Mouse (Mus musculus) limb, embryonic 14.5 days (tissue): ENCODE data around the gene Gpr39. TPM values are rescaled to one million over a fixed set of nuclear protein-coding genes. Genes with fewer than 3 reads are reported as not detected.

Experiments used
- ATAC-seq: fragments of 200-750 bp; cut with Nextera tagmentation; 2 replicates; pipeline ENCODE4 v1.8.0; 2017; ENCODE audit warnings: low read depth, moderate number of reproducible peaks, moderate TSS enrichment; ENCODE audit not compliant: low FRiP score
- DNase-seq: peaks from one replicate; pipeline ENCODE4 v3.0.0-alpha.2; 2015; ENCODE audit warnings: low spot score
- H3K27ac ChIP-seq: fragments of 300-500 bp; sonication (generic); replicated peaks from 2 replicates; pipeline ENCODE4 v1.5.1; 2014; ENCODE audit warnings: low read depth, mild to moderate bottlenecking, low read length, moderate library complexity, mixed read lengths
- H3K27me3 ChIP-seq: fragments of 300-500 bp; sonication (generic); 2 replicates; pipeline ENCODE4 v1.6.1; 2014; ENCODE audit warnings: low read length, mixed read lengths; ENCODE audit not compliant: control insufficient read depth, insufficient read depth
- H3K36me3 ChIP-seq: fragments of 300-500 bp; sonication (generic); 2 replicates; pipeline ENCODE4 v1.6.1; 2014; ENCODE audit warnings: mild to moderate bottlenecking, low read length, moderate library complexity, mixed read lengths; ENCODE audit not compliant: control insufficient read depth, insufficient read depth
- H3K4me1 ChIP-seq: fragments of 300-500 bp; sonication (generic); 2 replicates; pipeline ENCODE4 v1.6.1; 2014; ENCODE audit warnings: antibody characterized with exemption, low read length, mixed read lengths; ENCODE audit not compliant: control insufficient read depth, insufficient read depth
- H3K4me2 ChIP-seq: fragments of 300-500 bp; sonication (generic); replicated peaks from 2 replicates; pipeline ENCODE4 v1.6.1; 2014; ENCODE audit warnings: low read depth, mild to moderate bottlenecking, low read length, moderate library complexity; ENCODE audit not compliant: severe bottlenecking
- H3K4me3 ChIP-seq: fragments of 300-500 bp; sonication (generic); replicated peaks from 2 replicates; pipeline ENCODE4 v1.5.1; 2014; ENCODE audit warnings: low read length
- H3K9ac ChIP-seq: fragments of 300-500 bp; sonication (generic); 2 replicates; pipeline ENCODE4 v1.6.1; 2014; ENCODE audit warnings: mild to moderate bottlenecking, low read depth, low read length, moderate library complexity; ENCODE audit not compliant: severe bottlenecking
- H3K9me3 ChIP-seq: fragments of 300-500 bp; sonication (generic); 2 replicates; pipeline ENCODE4 v1.6.1; 2016; ENCODE audit warnings: low read length; ENCODE audit not compliant: control insufficient read depth
- POLR2A ChIP-seq: fragments of 200-500 bp; IDR thresholded peaks from 2 replicates; pipeline ENCODE4 v1.8.0; 2012; ENCODE audit warnings: inconsistent platforms, mild to moderate bottlenecking, moderate library complexity, borderline replicate concordance; ENCODE audit not compliant: insufficient read depth, insufficient read length; ENCODE audit errors: extremely low read depth
- WGBS: fragments of 180-500 bp; shearing (Covaris S2); extraction: QIAGEN DNeasy Blood & Tissue Kit; methylation state at CpG from one replicate; pipeline ENCODE4 v1.1.7; 2014; 5-methylcytosine and 5-hydroxymethylcytosine counted together
- polyA plus RNA-seq, 2 experiments: library from polyadenylated mRNA; depleted of rRNA in 1 of 2; stranded (reverse) in 1 of 2; unstranded in 1 of 2; fragments of >200 nt; fragmentation: Nextera tagmentation in 1 of 2; extraction: Ambion mirVana in 1 of 2; gene quantifications; 2 replicates each; pipeline versions ENCODE4 v1.2.1 to v1.2.3; 2012 to 2014

The Gpr39 gene
- polyA plus RNA-seq, 2 experiments = 0.12 to 0.23 TPM

- Histone ChIP-seq H3K4me3 (no peak overlapping the region), H3K27ac (no peak overlapping the region), H3K9me3 (no peaks in the 10 kb centered on the region), H3K36me3 (no peaks in the 10 kb centered on the region), H3K4me2 (no peak overlapping the region), H3K9ac (no peak overlapping the region), H3K4me1 (no peaks in the 10 kb centered on the region), H3K27me3 (no peaks in the 10 kb centered on the region)
- WGBS = 58% methylated on average over 7 of the region's 7 CpGs
- ATAC-seq (no peak), DNase-seq (no peak)
- no peak for TF ChIP-seq POLR2A
Observed at GRCm38 (mm10) chr1:125870056-125870455, 193.3 kb downstream of the Gpr39 start.

DNA sequence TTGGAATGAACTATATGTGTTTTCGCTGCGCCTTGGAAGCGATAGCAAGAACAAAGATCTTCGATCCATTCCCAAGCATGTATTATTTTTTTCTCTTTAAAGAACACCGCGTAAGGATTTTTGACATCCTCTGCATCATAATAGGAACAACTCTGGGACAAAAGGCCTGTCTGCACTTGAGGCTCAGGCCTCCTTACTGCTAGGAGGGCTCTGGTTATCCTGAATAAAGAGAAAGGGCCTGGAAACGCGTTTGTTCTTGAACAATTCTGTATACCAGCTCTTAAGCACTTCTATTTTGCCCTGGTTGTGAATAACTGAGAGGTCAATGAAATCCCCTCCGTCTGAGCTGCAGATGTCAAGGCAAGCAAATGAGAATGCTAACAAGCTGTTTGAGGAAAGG, 216.4 kb downstream of the Gpr39 start:
- 88% methylated on average over 9 of the region's 9 CpGs for WGBS

GRCm38 (mm10) chr1:125910211-125910870, 233.5 kb downstream of the Gpr39 start:
- H3K4me1 ChIP-seq = peaks cover 23% of the 10 kb centered on the region
- no peak for TF ChIP-seq POLR2A
- H3K27ac ChIP-seq = no peak overlapping the region
- peaks cover 21% of the 10 kb centered on the region; the same call in 1 of the 2 replicates for H3K27me3 ChIP-seq
- DNase-seq = peak; percentile 54
- peak overlapping the region; percentile 53 for H3K4me3 ChIP-seq
- WGBS = 3% methylated on average over 14 of the region's 14 CpGs
- H3K4me2 ChIP-seq = peak overlapping the region; percentile 97
- no peaks in the 10 kb centered on the region for H3K9me3 ChIP-seq
- peak overlapping the region; percentile 57; the same call in 1 of the 2 replicates for H3K9ac ChIP-seq
- no peaks in the 10 kb centered on the region for H3K36me3 ChIP-seq
- peak; percentile 25; the same call in 1 of the 2 replicates for ATAC-seq

More for the DNA sequence above, 216.4 kb downstream of the Gpr39 start:
- DNase-seq (no peak), ATAC-seq (no peak)
- H3K27ac ChIP-seq = no peak overlapping the region
- H3K9me3 ChIP-seq = no peaks in the 10 kb centered on the region
- no peak overlapping the region for H3K4me3 ChIP-seq
- H3K9ac ChIP-seq = no peak overlapping the region
- no peaks in the 10 kb centered on the region for H3K4me1 ChIP-seq
- TF ChIP-seq POLR2A = no peak
- no peak overlapping the region for H3K4me2 ChIP-seq
- no peaks in the 10 kb centered on the region for H3K36me3 ChIP-seq
- no peaks in the 10 kb centered on the region for H3K27me3 ChIP-seq

GRCm38 (mm10) chr1:125910871-125911265, 234.1 kb downstream of the Gpr39 start:
- DNase-seq (no peak), ATAC-seq (no peak)
- H3K4me1 ChIP-seq = peaks cover 23% of the 10 kb centered on the region
- H3K4me3 ChIP-seq = peak overlapping the region; percentile 53
- no peaks in the 10 kb centered on the region for H3K9me3 ChIP-seq
- TF ChIP-seq POLR2A = no peak
- 1% methylated on average over 9 of the region's 9 CpGs for WGBS
- peaks cover 21% of the 10 kb centered on the region; the same call in 1 of the 2 replicates for H3K27me3 ChIP-seq
- no peaks in the 10 kb centered on the region for H3K36me3 ChIP-seq
- H3K27ac ChIP-seq = no peak overlapping the region
- peak overlapping the region; percentile 97 for H3K4me2 ChIP-seq
- peak overlapping the region; percentile 57 for H3K9ac ChIP-seq

DNA sequence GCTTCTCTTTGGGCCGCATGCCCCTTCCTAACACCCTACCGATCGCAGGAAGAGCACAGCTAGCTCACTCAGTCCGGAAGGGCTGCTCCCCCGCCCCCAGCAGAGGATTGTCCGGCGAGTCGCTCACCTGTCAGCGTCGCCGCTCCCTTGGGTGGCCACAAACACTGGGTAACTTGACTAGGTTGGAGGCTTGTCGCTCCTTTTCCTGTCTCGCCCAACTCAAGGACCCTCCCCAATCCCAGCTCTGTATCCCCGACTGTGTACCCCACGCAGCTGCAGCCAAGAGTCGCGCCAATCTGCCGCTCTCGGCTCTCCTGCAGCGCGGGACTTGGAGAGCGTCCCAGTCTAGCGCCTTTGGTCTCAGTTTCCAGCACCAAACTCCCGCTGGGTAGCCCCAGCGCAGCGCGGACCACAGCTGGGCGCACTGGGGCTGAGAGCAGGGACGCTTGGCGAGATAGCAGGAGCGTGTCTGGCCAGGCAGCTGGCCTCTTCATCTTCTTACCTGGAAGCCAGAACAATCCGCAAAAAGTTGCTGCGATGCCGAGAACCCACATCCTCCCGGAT, 234.6 kb downstream of the Gpr39 start:
- Histone ChIP-seq H3K4me2 (peak overlapping the region; percentile 97), H3K9ac (peak overlapping the region; percentile 57), H3K9me3 (no peaks in the 10 kb centered on the region), H3K36me3 (no peaks in the 10 kb centered on the region), H3K27me3 (peaks cover 21% of the 10 kb centered on the region; the same call in 1 of the 2 replicates), H3K4me3 (peak overlapping the region; percentile 53), H3K4me1 (peaks cover 23% of the 10 kb centered on the region), H3K27ac (no peak overlapping the region)
- TF ChIP-seq POLR2A = no peak
- ATAC-seq (peak; percentile 62), DNase-seq (peak; percentile 40)
- WGBS = 0% methylated on average over 35 of the region's 35 CpGs
